Mouse (Mus musculus) lung, postnatal 0 days (tissue): ENCODE measurements at regions not wholly inside any gene's neighbourhood (a gene's known extent, or its start where the extent isn't known, plus 50 kb on each side); places are given as distances from the start of the nearest gene placed in this dataset.

Experiments used
- CTCF ChIP-seq: IDR thresholded peaks from 2 replicates; pipeline ENCODE4 v1.5.1; 2016; ENCODE audit warnings: antibody characterized with exemption, mild to moderate bottlenecking
- EP300 ChIP-seq: IDR thresholded peaks from 2 replicates; pipeline ENCODE4 v1.6.1; 2016; ENCODE audit warnings: antibody characterized with exemption, mild to moderate bottlenecking, control low read depth

GRCm38 (mm10) chr12:52377463-52377848 lies 126.3 kb upstream of the Arhgap5 start:
- TF ChIP-seq CTCF (no peak), EP300 (no peak)
